ENCODE assay signal across 29 mouse cellular contexts in genomic region chr8:80768451-80768850, GRCm38 (mm10).
"Had no signal": no experiment of that assay in that cellular context is flagged by ENCODE, and none has a peak within 500 bp of the region (broad histone marks: within the 10 kb centered on the region; RNA-seq: fewer than 3 reads in every experiment).

No protein-coding gene starts in this region.

- H3K9me3 ChIP-seq: embryonic facial prominence, embryonic 10.5 days; embryonic facial prominence, embryonic 12.5 days; embryonic facial prominence, embryonic 13.5 days; embryonic facial prominence, embryonic 15.5 days; forebrain, embryonic 10.5 days; forebrain, embryonic 12.5 days; forebrain, embryonic 13.5 days; forebrain, embryonic 15.5 days had no signal

- H3K4me2 ChIP-seq: embryonic facial prominence, embryonic 12.5 days; embryonic facial prominence, embryonic 13.5 days; embryonic facial prominence, embryonic 15.5 days; forebrain, embryonic 12.5 days; forebrain, embryonic 13.5 days; forebrain, embryonic 15.5 days had no signal

- H3K9ac ChIP-seq: embryonic facial prominence, embryonic 12.5 days; embryonic facial prominence, embryonic 13.5 days; embryonic facial prominence, embryonic 15.5 days; forebrain, embryonic 12.5 days; forebrain, embryonic 13.5 days; forebrain, embryonic 15.5 days; forebrain, postnatal 0 days had no signal

- H3K4me1 ChIP-seq: embryonic facial prominence, embryonic 10.5 days; embryonic facial prominence, embryonic 12.5 days; embryonic facial prominence, embryonic 13.5 days; embryonic facial prominence, embryonic 15.5 days; forebrain, embryonic 10.5 days; forebrain, embryonic 12.5 days; forebrain, embryonic 13.5 days; forebrain, embryonic 15.5 days had no signal

- H3K27me3 ChIP-seq: embryonic facial prominence, embryonic 12.5 days; embryonic facial prominence, embryonic 13.5 days; embryonic facial prominence, embryonic 15.5 days; forebrain, embryonic 12.5 days; forebrain, embryonic 13.5 days; forebrain, embryonic 15.5 days had no signal

- H3K27ac ChIP-seq: embryonic facial prominence, embryonic 10.5 days; embryonic facial prominence, embryonic 12.5 days; embryonic facial prominence, embryonic 13.5 days; embryonic facial prominence, embryonic 15.5 days; forebrain, embryonic 10.5 days; forebrain, embryonic 12.5 days; forebrain, embryonic 13.5 days; forebrain, embryonic 15.5 days; gastrocnemius, adult 2 months; heart, adult 2 months had no signal

- ATAC-seq: forebrain, embryonic 13.5 days; forebrain, embryonic 14.5 days; forebrain, embryonic 15.5 days; forebrain, embryonic 16.5 days; forebrain, postnatal 0 days had no signal

- DNase-seq: cerebellum, adult 18-20 months; cerebellum, adult 2 months; cerebellum, adult 8-10 months; cerebellum, adult 9-10 months; cerebellum, adult 9-11 months; cerebellum, postnatal 10 days; cerebellum, postnatal 14 days; cerebellum, postnatal 25 days; cerebellum, postnatal 36 days; embryo, embryonic 11 days; forebrain, postnatal 0 days; gastrocnemius, adult 2 months; gastrocnemius, postnatal 10 days; gastrocnemius, postnatal 14 days; gastrocnemius, postnatal 25 days; gastrocnemius, postnatal 36 days; heart, adult 18-20 months; heart, adult 2 months had no signal

- H3K4me3 ChIP-seq: embryonic facial prominence, embryonic 10.5 days; embryonic facial prominence, embryonic 12.5 days; embryonic facial prominence, embryonic 13.5 days; embryonic facial prominence, embryonic 15.5 days; erythroblast, embryonic 14.5 days; forebrain, embryonic 10.5 days; forebrain, embryonic 12.5 days; forebrain, embryonic 13.5 days; forebrain, embryonic 15.5 days; gastrocnemius, adult 2 months; heart, adult 2 months had no signal
